Mouse (Mus musculus): ENCODE data around the gene Rptor. TPM values are rescaled to one million over a fixed set of nuclear protein-coding genes. Genes with fewer than 3 reads are reported as not detected.

Rptor gene
- polyA plus RNA-seq, 2 experiments: 3.7 to 5.8 TPM

DNA sequence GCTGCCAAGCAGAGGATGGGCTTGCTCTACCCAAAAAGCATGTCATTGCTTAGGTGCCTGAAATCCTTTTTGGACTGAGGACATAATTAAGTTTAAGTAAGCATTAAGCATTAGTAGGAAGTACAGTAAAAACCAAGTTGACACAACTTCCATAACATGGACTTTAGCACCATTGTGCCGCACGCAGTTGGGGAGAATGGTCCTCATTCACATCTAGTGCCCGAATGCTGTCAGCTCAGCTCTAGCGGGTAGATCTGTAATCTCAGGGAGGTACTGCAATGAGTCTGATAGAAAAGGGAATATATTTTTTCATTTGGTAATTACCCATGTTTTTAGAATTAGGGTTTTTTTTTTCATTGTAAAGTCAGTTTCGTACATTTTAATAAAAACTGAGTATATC is 155.5 kb downstream of the Rptor start:
- no peak for ATAC-seq (ENCODE audit: insufficient read depth)
- no peak overlapping the region for H3K4me3 ChIP-seq (ENCODE audit: insufficient read depth in 1 of 2, low read depth in 2 of 2, low read length in 2 of 2)
- TF ChIP-seq EP300 (IDR thresholded peaks at IDR 0.05; ENCODE audit: low read depth) (no peak), CTCF (IDR thresholded peaks at IDR 0.05; ENCODE audit: low read depth) (no peak)

DNA sequence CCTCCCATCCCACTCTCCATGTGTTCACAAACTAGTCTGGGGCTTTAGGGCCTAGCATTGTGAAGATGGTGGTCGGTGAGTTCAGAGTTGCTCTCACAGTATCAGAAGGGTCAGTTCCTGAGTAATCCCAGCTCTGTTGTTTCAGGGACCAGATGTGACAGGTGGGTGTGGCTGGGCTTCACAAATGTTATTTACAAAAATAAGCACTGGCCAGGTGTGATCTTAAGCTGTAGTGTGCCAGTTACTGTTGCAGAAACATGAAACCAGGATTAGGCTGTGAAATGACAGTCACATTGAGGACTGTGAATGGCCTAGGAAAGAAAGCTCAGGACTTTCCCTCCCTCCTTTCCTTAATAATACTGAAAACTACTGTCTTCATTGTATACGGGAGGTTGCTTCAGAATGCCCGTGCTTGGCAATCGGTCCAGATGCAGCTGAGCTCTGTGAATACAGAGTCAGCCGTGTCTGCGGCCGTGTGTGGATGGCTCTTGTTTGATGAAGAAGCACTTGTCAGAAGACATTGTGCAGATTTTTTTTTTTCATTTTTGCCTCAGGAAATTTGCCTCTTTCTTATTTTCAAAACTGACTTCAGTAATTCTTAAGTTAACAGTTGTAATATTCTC is 156.1 kb downstream of the Rptor start:
- no peak for ATAC-seq (ENCODE audit: insufficient read depth)
- Histone ChIP-seq H3K4me2 (ENCODE audit: low read depth) (no peak overlapping the region), H3K9me3 (ENCODE audit: control insufficient read depth, low read length) (no peaks in the 10 kb centered on the region), H3K4me3 (ENCODE audit: insufficient read depth in 1 of 2, low read depth in 2 of 2, low read length in 2 of 2) (no peak overlapping the region), H3K4me1 (replicated peaks; ENCODE audit: control insufficient read depth in 2 of 2, insufficient read depth in 2 of 2, low read length in 1 of 2) (no peaks in the 10 kb centered on the region), H3K9ac (replicated peaks) (no peak overlapping the region), H3K27me3 (ENCODE audit: control insufficient read depth, insufficient read depth, low read length) (no peaks in the 10 kb centered on the region), H3K36me3 (replicated peaks; ENCODE audit: control insufficient read depth, insufficient read depth, low read depth) (no peaks in the 10 kb centered on the region), H3K27ac (no peak overlapping the region)
- 84% methylated on average over 7 of the region's 7 CpGs for WGBS (ENCODE audit: insufficient replicate concordance)
- TF ChIP-seq CTCF (IDR thresholded peaks at IDR 0.05; ENCODE audit: low read depth) (no peak), EP300 (IDR thresholded peaks at IDR 0.05; ENCODE audit: low read depth) (no peak)
- DNase-seq (ENCODE audit: low read depth in 3 of 3, low spot score in 3 of 3): no peak

More for the DNA sequence above, 155.5 kb downstream of the Rptor start:
- Histone ChIP-seq H3K36me3 (replicated peaks; ENCODE audit: control insufficient read depth, insufficient read depth, low read depth) (no peaks in the 10 kb centered on the region), H3K4me1 (replicated peaks; ENCODE audit: control insufficient read depth in 2 of 2, insufficient read depth in 2 of 2, low read length in 1 of 2) (no peaks in the 10 kb centered on the region), H3K27ac (no peak overlapping the region), H3K9me3 (ENCODE audit: control insufficient read depth, low read length) (no peaks in the 10 kb centered on the region), H3K27me3 (ENCODE audit: control insufficient read depth, insufficient read depth, low read length) (no peaks in the 10 kb centered on the region), H3K9ac (replicated peaks) (no peak overlapping the region), H3K4me2 (ENCODE audit: low read depth) (no peak overlapping the region)
- 87% methylated on average over 5 of the region's 5 CpGs for WGBS (ENCODE audit: insufficient replicate concordance)
- DNase-seq (ENCODE audit: low read depth in 3 of 3, low spot score in 3 of 3): no peak

DNA sequence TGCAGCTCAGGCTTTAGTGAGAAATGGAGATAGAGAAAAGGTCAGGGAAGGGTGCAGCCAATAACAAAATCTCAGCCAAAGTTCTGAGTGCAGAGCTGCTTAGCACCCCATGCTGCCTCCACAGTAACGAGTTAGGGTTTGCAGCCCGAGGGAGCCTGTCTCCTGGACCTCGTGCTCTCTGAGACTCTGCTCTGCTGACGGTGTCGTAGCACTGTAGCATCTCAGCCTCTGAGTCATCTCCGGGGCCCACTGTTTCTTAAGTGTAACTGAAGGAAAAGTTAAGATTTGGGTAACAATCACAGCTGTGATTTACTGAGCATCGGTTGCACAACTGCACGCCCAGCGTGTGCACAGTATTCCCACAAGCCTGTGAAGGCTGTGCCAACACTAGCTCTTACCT is 160.2 kb downstream of the Rptor start:
- no peaks in the 10 kb centered on the region for H3K4me1 ChIP-seq (replicated peaks; ENCODE audit: control insufficient read depth in 2 of 2, insufficient read depth in 2 of 2, low read length in 1 of 2)
- DNase-seq (ENCODE audit: low read depth in 3 of 3, low spot score in 3 of 3) (no peak), ATAC-seq (ENCODE audit: insufficient read depth) (no peak)
- WGBS (ENCODE audit: insufficient replicate concordance): 76% methylated on average over 9 of the region's 9 CpGs
- TF ChIP-seq CTCF (IDR thresholded peaks at IDR 0.05; ENCODE audit: low read depth) (no peak), EP300 (IDR thresholded peaks at IDR 0.05; ENCODE audit: low read depth) (no peak)
- no peak overlapping the region for H3K4me2 ChIP-seq (ENCODE audit: low read depth)
- no peak overlapping the region for H3K9ac ChIP-seq (replicated peaks)
- H3K27me3 ChIP-seq (ENCODE audit: control insufficient read depth, insufficient read depth, low read length): no peaks in the 10 kb centered on the region
- no peak overlapping the region for H3K4me3 ChIP-seq (ENCODE audit: insufficient read depth in 1 of 2, low read depth in 2 of 2, low read length in 2 of 2)
- no peak overlapping the region for H3K27ac ChIP-seq
- H3K9me3 ChIP-seq (ENCODE audit: control insufficient read depth, low read length): no peaks in the 10 kb centered on the region
- H3K36me3 ChIP-seq (replicated peaks; ENCODE audit: control insufficient read depth, insufficient read depth, low read depth): no peaks in the 10 kb centered on the region

DNA sequence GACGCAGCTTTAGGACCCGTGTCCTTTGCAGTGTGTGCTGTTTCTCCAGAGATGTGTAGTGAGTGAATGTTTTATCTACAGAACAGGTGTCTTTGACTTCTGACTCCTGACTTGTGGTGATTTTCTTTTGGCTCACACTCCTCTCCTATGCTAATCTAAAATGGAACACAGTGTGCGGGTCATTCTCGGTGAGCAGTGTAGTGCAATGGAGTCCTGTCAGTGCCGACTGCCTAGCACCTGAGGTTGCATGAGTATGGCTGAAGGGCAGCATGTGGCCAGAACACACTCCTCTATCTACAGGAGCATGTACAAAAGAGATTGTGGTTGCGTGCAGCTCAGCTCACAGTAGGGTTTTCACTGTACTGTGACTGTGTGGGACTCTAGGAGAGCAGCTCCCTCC is 163.3 kb downstream of the Rptor start:
- Histone ChIP-seq H3K27me3 (ENCODE audit: control insufficient read depth, insufficient read depth, low read length) (no peaks in the 10 kb centered on the region), H3K4me1 (replicated peaks; ENCODE audit: control insufficient read depth in 2 of 2, insufficient read depth in 2 of 2, low read length in 1 of 2) (no peaks in the 10 kb centered on the region), H3K9ac (replicated peaks) (no peak overlapping the region), H3K36me3 (replicated peaks; ENCODE audit: control insufficient read depth, insufficient read depth, low read depth) (no peaks in the 10 kb centered on the region), H3K9me3 (ENCODE audit: control insufficient read depth, low read length) (no peaks in the 10 kb centered on the region), H3K4me2 (ENCODE audit: low read depth) (no peak overlapping the region), H3K4me3 (ENCODE audit: insufficient read depth in 1 of 2, low read depth in 2 of 2, low read length in 2 of 2) (no peak overlapping the region), H3K27ac (no peak overlapping the region)
- 85% methylated on average over 6 of the region's 6 CpGs for WGBS (ENCODE audit: insufficient replicate concordance)
- ATAC-seq (ENCODE audit: insufficient read depth) (no peak), DNase-seq (ENCODE audit: low read depth in 3 of 3, low spot score in 3 of 3) (no peak)
- TF ChIP-seq EP300 (IDR thresholded peaks at IDR 0.05; ENCODE audit: low read depth): no peak

DNA sequence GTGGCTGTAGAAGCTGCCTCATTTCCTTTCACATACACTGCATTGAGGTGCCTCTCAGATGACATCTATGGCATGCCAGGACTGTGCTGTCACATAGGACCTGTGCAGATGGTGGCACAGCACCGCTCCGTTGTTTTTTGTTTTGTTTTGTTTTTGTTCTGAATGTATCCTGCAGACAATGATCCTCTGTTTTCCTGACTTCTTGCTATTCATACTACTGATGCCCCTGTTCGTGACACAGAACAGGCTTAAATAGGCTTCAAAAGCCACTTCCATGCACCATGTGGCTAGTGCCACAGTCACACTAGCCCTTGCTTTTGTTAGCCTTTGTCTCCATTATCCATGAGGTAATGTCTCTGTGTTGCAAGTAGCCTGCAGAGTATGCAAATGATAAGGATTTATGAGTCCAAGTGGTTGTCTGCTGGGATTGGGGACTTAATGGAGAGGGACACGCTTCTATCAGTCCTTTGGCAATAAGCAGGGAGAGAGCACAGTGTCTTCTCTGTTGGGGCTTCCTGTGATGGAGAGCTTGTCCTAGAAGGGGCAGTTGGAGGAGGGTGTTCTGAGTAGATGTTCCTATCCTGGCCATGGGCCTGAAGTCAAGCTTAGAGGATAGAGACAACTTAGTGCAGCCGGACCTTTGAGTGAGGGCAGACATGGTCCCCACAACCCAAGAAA is 164.2 kb downstream of the Rptor start:
- H3K4me3 ChIP-seq (ENCODE audit: insufficient read depth in 1 of 2, low read depth in 2 of 2, low read length in 2 of 2): no peak overlapping the region
- no peaks in the 10 kb centered on the region for H3K27me3 ChIP-seq (ENCODE audit: control insufficient read depth, insufficient read depth, low read length)
- H3K36me3 ChIP-seq (replicated peaks; ENCODE audit: control insufficient read depth, insufficient read depth, low read depth): no peaks in the 10 kb centered on the region
- TF ChIP-seq CTCF (IDR thresholded peaks at IDR 0.05; ENCODE audit: low read depth) (no peak), EP300 (IDR thresholded peaks at IDR 0.05; ENCODE audit: low read depth) (no peak)
- DNase-seq (ENCODE audit: low read depth in 3 of 3, low spot score in 3 of 3) (no peak), ATAC-seq (ENCODE audit: insufficient read depth) (no peak)
- H3K27ac ChIP-seq: no peak overlapping the region
- no peak overlapping the region for H3K4me2 ChIP-seq (ENCODE audit: low read depth)
- 82% methylated on average over 5 of the region's 5 CpGs for WGBS (ENCODE audit: insufficient replicate concordance)
- no peaks in the 10 kb centered on the region for H3K9me3 ChIP-seq (ENCODE audit: control insufficient read depth, low read length)
- H3K9ac ChIP-seq (replicated peaks): no peak overlapping the region
- H3K4me1 ChIP-seq (replicated peaks; ENCODE audit: control insufficient read depth in 2 of 2, insufficient read depth in 2 of 2, low read length in 1 of 2): no peaks in the 10 kb centered on the region
